Mouse (Mus musculus) limb, embryonic 14.5 days (tissue): ENCODE measurements around the gene Cela3a. TPM values are rescaled to one million over a fixed set of nuclear protein-coding genes. Genes with fewer than 3 reads are reported as not detected.

Experiments used
- ATAC-seq: fragments of 200-750 bp; cut with Nextera tagmentation; 2 replicates; pipeline ENCODE4 v1.8.0; 2017; ENCODE audit warnings: low read depth, moderate number of reproducible peaks, moderate TSS enrichment; ENCODE audit not compliant: low FRiP score
- DNase-seq: peaks from one replicate; pipeline ENCODE4 v3.0.0-alpha.2; 2015; ENCODE audit warnings: low spot score
- H3K27ac ChIP-seq: fragments of 300-500 bp; sonication (generic); replicated peaks from 2 replicates; pipeline ENCODE4 v1.5.1; 2014; ENCODE audit warnings: low read depth, mild to moderate bottlenecking, low read length, moderate library complexity, mixed read lengths
- H3K27me3 ChIP-seq: fragments of 300-500 bp; sonication (generic); 2 replicates; pipeline ENCODE4 v1.6.1; 2014; ENCODE audit warnings: low read length, mixed read lengths; ENCODE audit not compliant: control insufficient read depth, insufficient read depth
- H3K36me3 ChIP-seq: fragments of 300-500 bp; sonication (generic); 2 replicates; pipeline ENCODE4 v1.6.1; 2014; ENCODE audit warnings: mild to moderate bottlenecking, low read length, moderate library complexity, mixed read lengths; ENCODE audit not compliant: control insufficient read depth, insufficient read depth
- H3K4me1 ChIP-seq: fragments of 300-500 bp; sonication (generic); 2 replicates; pipeline ENCODE4 v1.6.1; 2014; ENCODE audit warnings: antibody characterized with exemption, low read length, mixed read lengths; ENCODE audit not compliant: control insufficient read depth, insufficient read depth
- H3K4me2 ChIP-seq: fragments of 300-500 bp; sonication (generic); replicated peaks from 2 replicates; pipeline ENCODE4 v1.6.1; 2014; ENCODE audit warnings: low read depth, mild to moderate bottlenecking, low read length, moderate library complexity; ENCODE audit not compliant: severe bottlenecking
- H3K4me3 ChIP-seq: fragments of 300-500 bp; sonication (generic); replicated peaks from 2 replicates; pipeline ENCODE4 v1.5.1; 2014; ENCODE audit warnings: low read length
- H3K9ac ChIP-seq: fragments of 300-500 bp; sonication (generic); 2 replicates; pipeline ENCODE4 v1.6.1; 2014; ENCODE audit warnings: mild to moderate bottlenecking, low read depth, low read length, moderate library complexity; ENCODE audit not compliant: severe bottlenecking
- H3K9me3 ChIP-seq: fragments of 300-500 bp; sonication (generic); 2 replicates; pipeline ENCODE4 v1.6.1; 2016; ENCODE audit warnings: low read length; ENCODE audit not compliant: control insufficient read depth
- POLR2A ChIP-seq: fragments of 200-500 bp; IDR thresholded peaks from 2 replicates; pipeline ENCODE4 v1.8.0; 2012; ENCODE audit warnings: inconsistent platforms, mild to moderate bottlenecking, moderate library complexity, borderline replicate concordance; ENCODE audit not compliant: insufficient read depth, insufficient read length; ENCODE audit errors: extremely low read depth
- WGBS: fragments of 180-500 bp; shearing (Covaris S2); extraction: QIAGEN DNeasy Blood & Tissue Kit; methylation state at CpG from one replicate; pipeline ENCODE4 v1.1.7; 2014; 5-methylcytosine and 5-hydroxymethylcytosine counted together
- polyA plus RNA-seq, 2 experiments: library from polyadenylated mRNA; depleted of rRNA in 1 of 2; stranded (reverse) in 1 of 2; unstranded in 1 of 2; fragments of >200 nt; fragmentation: Nextera tagmentation in 1 of 2; extraction: Ambion mirVana in 1 of 2; gene quantifications; 2 replicates each; pipeline versions ENCODE4 v1.2.1 to v1.2.3; 2012 to 2014

Gene Cela3a
- polyA plus RNA-seq, 2 experiments, result not detected

- Histone ChIP-seq H3K4me1 (peaks cover 11% of the 10 kb centered on the region), H3K4me3 (no peak overlapping the region), H3K36me3 (no peaks in the 10 kb centered on the region), H3K4me2 (no peak overlapping the region), H3K9me3 (no peaks in the 10 kb centered on the region), H3K27ac (0 out of 2 replicates have a peak overlapping the region, but pooled peaks have one; percentile 10), H3K27me3 (no peaks in the 10 kb centered on the region), H3K9ac (no peak overlapping the region; the same call in 1 of the 2 replicates)
- WGBS, result 43% methylated on average over 5 of the region's 5 CpGs
- no peak for TF ChIP-seq POLR2A
- ATAC-seq (no peak), DNase-seq (no peak)
Observed at GRCm38 (mm10) chr4:137367275-137368088, 42.1 kb downstream of the Cela3a start.

DNA sequence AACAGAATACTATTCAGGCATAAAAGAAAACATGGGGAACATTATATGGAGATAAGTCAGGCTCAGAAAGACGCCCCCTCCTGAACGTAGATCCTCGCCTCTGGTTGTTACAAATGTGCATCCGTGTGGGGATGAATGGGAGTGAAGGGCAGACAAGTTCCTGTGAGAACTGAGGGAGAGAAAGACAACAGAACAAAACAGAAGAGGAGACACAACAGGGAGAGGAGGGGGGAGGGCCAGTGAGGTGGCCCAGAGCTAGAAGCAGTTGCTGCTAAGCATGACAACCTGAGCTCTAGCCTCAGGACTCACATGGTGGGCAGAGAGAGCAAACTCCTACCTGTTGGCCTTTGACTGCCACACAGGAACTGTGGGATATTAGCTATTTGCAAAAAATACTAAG is 43.5 kb downstream of the Cela3a start:
- TF ChIP-seq POLR2A, result no peak
- no peak overlapping the region for H3K27ac ChIP-seq
- H3K9ac ChIP-seq, result no peak overlapping the region
- DNase-seq, result no peak
- ATAC-seq, result no peak
- H3K36me3 ChIP-seq, result no peaks in the 10 kb centered on the region
- 85% methylated on average over 4 of the region's 4 CpGs for WGBS
- no peak overlapping the region for H3K4me2 ChIP-seq
- H3K9me3 ChIP-seq, result no peaks in the 10 kb centered on the region
- peaks cover 11% of the 10 kb centered on the region for H3K4me1 ChIP-seq
- H3K4me3 ChIP-seq, result no peak overlapping the region
- no peaks in the 10 kb centered on the region for H3K27me3 ChIP-seq

GRCm38 (mm10) chr4:137365356-137366062 is 44.1 kb downstream of the Cela3a start:
- peaks cover 11% of the 10 kb centered on the region for H3K4me1 ChIP-seq
- H3K4me3 ChIP-seq, result no peak overlapping the region
- H3K9me3 ChIP-seq, result no peaks in the 10 kb centered on the region
- 85% methylated on average over 19 of the region's 19 CpGs for WGBS
- DNase-seq (no peak), ATAC-seq (no peak)
- no peaks in the 10 kb centered on the region for H3K27me3 ChIP-seq
- H3K27ac ChIP-seq, result no peak overlapping the region
- no peak overlapping the region for H3K4me2 ChIP-seq
- no peak for TF ChIP-seq POLR2A
- H3K9ac ChIP-seq, result no peak overlapping the region
- H3K36me3 ChIP-seq, result no peaks in the 10 kb centered on the region

DNA sequence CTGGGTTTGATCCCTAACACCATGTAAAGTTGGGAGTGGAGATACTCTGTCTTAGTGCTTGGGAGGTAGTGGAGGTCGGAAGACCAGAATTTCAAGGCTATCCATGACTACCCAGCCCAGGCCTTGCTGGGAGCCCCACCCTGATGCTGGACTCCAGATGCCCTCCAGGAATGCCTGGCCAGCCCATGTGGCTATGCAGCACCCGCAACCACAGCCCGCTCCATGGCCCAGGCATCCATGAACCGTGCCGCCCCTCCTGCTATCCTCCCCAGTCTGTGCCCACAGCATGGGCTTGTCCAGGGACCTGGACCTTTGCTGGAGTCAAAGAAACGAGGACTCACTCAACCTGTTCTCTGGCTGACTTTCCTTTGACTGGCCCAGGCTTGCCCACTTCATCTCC is 44.8 kb downstream of the Cela3a start:
- Histone ChIP-seq H3K9me3 (no peaks in the 10 kb centered on the region), H3K4me2 (no peak overlapping the region), H3K9ac (no peak overlapping the region), H3K27me3 (no peaks in the 10 kb centered on the region), H3K4me1 (peaks cover 8% of the 10 kb centered on the region), H3K36me3 (no peaks in the 10 kb centered on the region), H3K4me3 (no peak overlapping the region), H3K27ac (no peak overlapping the region)
- DNase-seq (no peak), ATAC-seq (no peak)
- no peak for TF ChIP-seq POLR2A
- WGBS, result 85% methylated on average over 6 of the region's 6 CpGs

GRCm38 (mm10) chr4:137360996-137361395 is 48.6 kb downstream of the Cela3a start:
- no peak overlapping the region for H3K4me2 ChIP-seq
- no peak for ATAC-seq
- no peaks in the 10 kb centered on the region for H3K9me3 ChIP-seq
- 0 out of 2 replicates have a peak, but pooled peaks cover under 1% of the 10 kb centered on the region for H3K4me1 ChIP-seq
- no peak overlapping the region for H3K27ac ChIP-seq
- no peak for TF ChIP-seq POLR2A
- H3K27me3 ChIP-seq, result no peaks in the 10 kb centered on the region
- H3K4me3 ChIP-seq, result no peak overlapping the region
- 76% methylated on average over 3 of the region's 3 CpGs for WGBS
- no peak for DNase-seq
- no peaks in the 10 kb centered on the region for H3K36me3 ChIP-seq
- no peak overlapping the region for H3K9ac ChIP-seq
